Mouse (Mus musculus) liver, embryonic 14.5 days (tissue): Measurements from ENCODE around the gene Clba1.

Experiments
- CTCF ChIP-seq: IDR thresholded peaks from 2 replicates; pipeline ENCODE4 v1.5.1; 2016; ENCODE audit warnings: antibody characterized with exemption, low read depth, control low read depth
- EP300 ChIP-seq: IDR thresholded peaks from 2 replicates; pipeline ENCODE4 v1.6.1; 2016; ENCODE audit warnings: antibody characterized with exemption, low read depth

DNA sequence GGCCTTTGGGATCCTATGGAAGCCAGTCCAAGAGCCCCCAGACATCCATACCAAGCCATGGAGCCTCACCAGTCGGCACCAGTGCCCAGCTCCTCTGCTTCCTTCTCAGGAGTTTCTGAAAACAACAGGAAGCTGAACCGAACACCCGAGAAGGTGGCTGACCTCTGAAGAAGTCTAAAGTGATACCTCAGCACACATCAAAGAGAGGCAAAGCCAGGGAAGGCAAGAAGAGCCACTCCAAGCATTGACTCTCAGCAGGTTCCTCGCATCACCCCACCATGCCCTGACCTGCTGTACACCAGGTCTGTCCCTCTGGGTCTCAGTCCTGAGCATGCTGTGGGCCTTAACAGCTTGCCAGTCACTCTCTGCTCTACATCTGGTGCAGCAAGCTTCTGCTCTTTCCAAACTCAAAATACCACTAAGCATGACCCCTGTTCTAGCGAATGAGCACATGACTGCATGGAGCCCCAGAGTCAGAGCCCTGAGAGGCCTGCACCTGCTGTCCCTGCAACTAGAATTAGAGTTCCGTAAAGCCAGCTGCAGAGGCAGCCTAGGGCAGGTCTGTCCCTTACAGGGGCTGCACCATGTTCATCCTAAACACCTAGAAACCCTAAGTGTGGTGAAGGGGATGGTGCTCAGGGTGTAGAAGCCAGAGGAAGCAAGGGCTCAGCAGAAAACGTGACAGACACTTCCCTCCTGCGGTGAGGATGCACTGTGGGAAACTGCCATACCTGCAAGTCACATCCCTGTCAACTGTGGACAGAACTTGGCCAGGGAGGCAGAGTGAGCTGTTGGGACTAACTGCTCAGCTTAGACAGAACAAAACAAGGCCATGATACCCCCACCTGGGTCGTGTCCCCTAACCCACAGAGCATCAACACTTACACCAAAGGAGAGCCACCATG lies 48.5 kb downstream of the Clba1 start:
- TF ChIP-seq CTCF (no peak), EP300 (no peak)
